Mouse (Mus musculus): ENCODE data around the gene Dbn1.

- TF ChIP-seq CTCF (IDR thresholded peaks at IDR 0.05; ENCODE audit: low read depth, low read length) (no peak), POLR2A (IDR thresholded peaks at IDR 0.05; ENCODE audit: borderline replicate concordance, low read depth, low read length) (no peak)
These were observed 41.3 kb downstream of the Dbn1 start for GRCm38 (mm10) chr13:55446483-55447105.

Data from bone marrow macrophage, adult 2 months (primary cell).